38 mouse cellular contexts compared by ENCODE assay signal in genomic region chr19:11614805-11615204, GRCm38 (mm10). TPM values are rescaled to one million over a fixed set of nuclear protein-coding genes. Genes with fewer than 3 reads are reported as not detected.
"Had no signal": no experiment of that assay in that cellular context is flagged by ENCODE, and none has a peak within 500 bp of the region (broad histone marks: within the 10 kb centered on the region; RNA-seq: fewer than 3 reads in every experiment).

No protein-coding gene starts in this region.

- H3K27me3 ChIP-seq: embryonic facial prominence, embryonic 12.5 days; embryonic facial prominence, embryonic 13.5 days; embryonic facial prominence, embryonic 15.5 days; forebrain, embryonic 12.5 days; forebrain, embryonic 13.5 days; forebrain, embryonic 15.5 days had no signal

- H3K4me3 ChIP-seq: embryonic facial prominence, embryonic 10.5 days; embryonic facial prominence, embryonic 12.5 days; embryonic facial prominence, embryonic 13.5 days; embryonic facial prominence, embryonic 15.5 days; erythroblast, embryonic 14.5 days; forebrain, embryonic 10.5 days; forebrain, embryonic 12.5 days; forebrain, embryonic 13.5 days; forebrain, embryonic 15.5 days; gastrocnemius, adult 2 months; heart, adult 2 months had no signal

- H3K9ac ChIP-seq: embryonic facial prominence, embryonic 12.5 days; embryonic facial prominence, embryonic 13.5 days; embryonic facial prominence, embryonic 15.5 days; forebrain, embryonic 12.5 days; forebrain, embryonic 13.5 days; forebrain, embryonic 15.5 days; forebrain, postnatal 0 days had no signal

- H3K9me3 ChIP-seq: embryonic facial prominence, embryonic 10.5 days; embryonic facial prominence, embryonic 12.5 days; embryonic facial prominence, embryonic 13.5 days; embryonic facial prominence, embryonic 15.5 days; forebrain, embryonic 10.5 days; forebrain, embryonic 12.5 days; forebrain, embryonic 13.5 days; forebrain, embryonic 15.5 days had no signal

- H3K27ac ChIP-seq: embryonic facial prominence, embryonic 10.5 days; embryonic facial prominence, embryonic 12.5 days; embryonic facial prominence, embryonic 13.5 days; embryonic facial prominence, embryonic 15.5 days; forebrain, embryonic 10.5 days; forebrain, embryonic 12.5 days; forebrain, embryonic 13.5 days; forebrain, embryonic 15.5 days; gastrocnemius, adult 2 months; heart, adult 2 months had no signal

- DNase-seq: cerebellum, adult 8-10 months; cerebellum, adult 9-10 months; cerebellum, adult 9-11 months; cerebellum, postnatal 10 days; cerebellum, postnatal 14 days; cerebellum, postnatal 25 days; cerebellum, postnatal 36 days; embryo, embryonic 11 days; forebrain, postnatal 0 days; gastrocnemius, adult 2 months; gastrocnemius, postnatal 10 days; gastrocnemius, postnatal 14 days; gastrocnemius, postnatal 25 days; gastrocnemius, postnatal 36 days; heart, adult 11 months; heart, adult 18-20 months; heart, adult 2 months had no signal

- H3K4me1 ChIP-seq: embryonic facial prominence, embryonic 10.5 days; embryonic facial prominence, embryonic 12.5 days; embryonic facial prominence, embryonic 13.5 days; embryonic facial prominence, embryonic 15.5 days; forebrain, embryonic 10.5 days; forebrain, embryonic 12.5 days; forebrain, embryonic 13.5 days; forebrain, embryonic 15.5 days had no signal

- H3K36me3 ChIP-seq: embryonic facial prominence, embryonic 10.5 days; embryonic facial prominence, embryonic 12.5 days; embryonic facial prominence, embryonic 13.5 days; embryonic facial prominence, embryonic 15.5 days; forebrain, embryonic 10.5 days; forebrain, embryonic 12.5 days; forebrain, embryonic 15.5 days had no signal

RNA-seq across cellular contexts. Expression of gene Ms4a2, which starts 8.7 kb away (rescaled TPM):
- total RNA-seq: forebrain, postnatal 0 days; heart, adult 18-20 months; heart, adult 8-10 months had no signal
- polyA plus RNA-seq: embryonic facial prominence, embryonic 10.5 days; forebrain, embryonic 11.5 days; forebrain, embryonic 12.5 days; forebrain, embryonic 13.5 days; forebrain, embryonic 14.5 days; forebrain, embryonic 15.5 days; forebrain, embryonic 16.5 days; forebrain, postnatal 0 days; frontal cortex, adult 2 months; gonadal fat pad, adult 2 months had no signal

RNA-seq across cellular contexts. Expression of gene Ms4a6d, which starts 10.2 kb away (rescaled TPM):
- polyA plus RNA-seq: erythroblast, embryonic 14.5 days had no signal

RNA-seq across cellular contexts. Expression of gene Ms4a3, which starts 25.8 kb away (rescaled TPM):
- total RNA-seq: forebrain, postnatal 0 days; gastrocnemius, adult 18-20 months; gastrocnemius, adult 2 months; gastrocnemius, adult 8-10 months; gastrocnemius, postnatal 14 days; gastrocnemius, postnatal 25 days; gastrocnemius, postnatal 36 days; gastrocnemius, postnatal 4 days; heart, adult 18-20 months; heart, adult 2 months; heart, adult 8-10 months had no signal
- polyA plus RNA-seq: cortical plate, adult 2 months; embryonic facial prominence, embryonic 12.5 days; embryonic facial prominence, embryonic 13.5 days; embryonic facial prominence, embryonic 15.5 days; erythroblast, embryonic 14.5 days; forebrain, embryonic 10.5 days; forebrain, embryonic 11.5 days; forebrain, embryonic 12.5 days; forebrain, embryonic 13.5 days; forebrain, embryonic 14.5 days; forebrain, embryonic 15.5 days; forebrain, embryonic 16.5 days; forebrain, postnatal 0 days; frontal cortex, adult 2 months; gonadal fat pad, adult 2 months; heart, adult 2 months had no signal

RNA-seq across cellular contexts. Expression of gene Oosp2, which starts 45.6 kb away (rescaled TPM):
- total RNA-seq: forebrain, postnatal 0 days; gastrocnemius, adult 18-20 months; gastrocnemius, adult 2 months; gastrocnemius, adult 8-10 months; gastrocnemius, postnatal 10 days; gastrocnemius, postnatal 14 days; gastrocnemius, postnatal 25 days; gastrocnemius, postnatal 36 days; gastrocnemius, postnatal 4 days; heart, adult 18-20 months; heart, adult 2 months; heart, adult 8-10 months had no signal
- polyA plus RNA-seq: cortical plate, adult 2 months; embryonic facial prominence, embryonic 10.5 days; embryonic facial prominence, embryonic 11.5 days; embryonic facial prominence, embryonic 12.5 days; embryonic facial prominence, embryonic 13.5 days; embryonic facial prominence, embryonic 14.5 days; embryonic facial prominence, embryonic 15.5 days; erythroblast, embryonic 14.5 days; forebrain, embryonic 10.5 days; forebrain, embryonic 11.5 days; forebrain, embryonic 12.5 days; forebrain, embryonic 13.5 days; forebrain, embryonic 14.5 days; forebrain, embryonic 15.5 days; forebrain, embryonic 16.5 days; forebrain, postnatal 0 days; frontal cortex, adult 2 months; gonadal fat pad, adult 2 months; heart, adult 2 months had no signal
